Mouse (Mus musculus): ENCODE measurements at regions not wholly inside any gene's neighbourhood (a gene's known extent, or its start where the extent isn't known, plus 50 kb on each side); places are given as distances from the start of the nearest gene placed in this dataset.
A peak's percentile ranks its signal among the peaks of the same experiment; 100 is the strongest.

DNA sequence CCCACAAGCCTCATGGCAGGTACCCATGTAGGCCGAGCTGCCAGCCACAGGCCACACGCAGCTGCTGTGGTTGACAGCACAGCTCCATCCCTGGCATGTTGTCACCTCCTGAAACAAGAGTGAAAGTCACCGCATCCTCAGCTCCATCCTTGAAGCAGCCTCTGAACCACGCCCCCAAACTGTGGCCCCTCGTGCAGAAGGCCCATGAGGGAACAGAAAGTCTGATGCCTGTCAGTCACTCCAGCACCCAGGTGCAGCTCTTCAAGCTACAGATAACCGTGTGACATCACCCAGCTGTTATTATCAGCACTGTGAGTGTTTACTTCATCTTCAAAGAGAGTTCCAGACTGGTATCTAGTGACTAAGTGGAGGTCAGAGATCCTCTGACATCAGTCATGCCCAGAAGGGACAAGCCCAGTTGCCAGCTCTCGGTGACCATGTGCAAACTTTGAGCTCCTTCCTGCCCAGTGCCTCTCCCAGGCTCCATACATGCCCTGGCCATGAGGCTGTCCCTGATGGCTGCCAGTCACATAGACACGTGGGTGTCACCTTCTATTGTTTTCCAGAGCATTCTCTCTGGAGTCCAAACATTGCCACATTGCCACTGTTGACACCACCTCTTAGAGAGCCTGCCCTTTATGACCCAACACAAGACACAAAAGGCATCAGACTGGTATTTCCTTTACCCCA, 97.8 kb downstream of the Tomm20 start:
- TF ChIP-seq POLR2A (IDR thresholded peaks at IDR 0.05; ENCODE audit: borderline replicate concordance, control insufficient read depth, low read depth, low read length) (no peak; the same call in 1 of the 2 replicates), CTCF (IDR thresholded peaks at IDR 0.05; ENCODE audit: control insufficient read depth, insufficient read depth, low read length) (peak; percentile 2; the same call in 1 of the 2 replicates)

All from bone marrow, adult 2 months (tissue).